Mouse (Mus musculus) left cerebral cortex, adult 2 months (tissue): Measurements from ENCODE around the gene Brd3os. TPM values are rescaled to one million over a fixed set of nuclear protein-coding genes. Genes with fewer than 3 reads are reported as not detected.

ENCODE experiments used
- DNase-seq, 2 experiments: peaks; one replicate each; pipeline ENCODE4 v3.0.0; 2021 to 2022; ENCODE audit warnings: low spot score in 2 of 2, mixed read lengths in 1 of 2; ENCODE audit errors: extremely low spot score in 1 of 2
- H3K27ac ChIP-seq: fragments of 200-600 bp; 2 replicates; pipeline ENCODE4 v1.8.1; 2022
- H3K4me3 ChIP-seq: fragments of 200-600 bp; 2 replicates; pipeline ENCODE4 v1.8.1; 2022
- CTCF ChIP-seq: fragments of 200-600 bp; IDR thresholded peaks from 2 replicates; pipeline ENCODE4 v1.8.1; 2022; ENCODE audit warnings: antibody characterized with exemption, mild to moderate bottlenecking, moderate library complexity
- intact Hi-C: fragments of 180-260 bp; cut with DNase I; formaldehyde crosslinking; loops from one replicate; pipeline ENCODE4 v1.15.1; 2025
- total RNA-seq, 2 experiments: library from RNA; stranded (reverse); gene quantifications; 2 replicates each; pipeline ENCODE4 v1.2.3; 2021

Gene Brd3os
- total RNA-seq, 2 experiments from 2014 or later, result 26.7 to 27.6 TPM

GRCm38 (mm10) chr2:27411688-27412174 is 30.4 kb upstream of the Brd3os start:
- intact Hi-C loops, result no loop called here
- Histone ChIP-seq H3K27ac (no peak overlapping the region), H3K4me3 (no peak overlapping the region)
- no peak for DNase-seq
- TF ChIP-seq CTCF, result no peak

GRCm38 (mm10) chr2:27412245-27412800 is 29.8 kb upstream of the Brd3os start:
- no peak overlapping the region for H3K4me3 ChIP-seq
- H3K27ac ChIP-seq, result no peak overlapping the region
- intact Hi-C loops, result no loop called here
- TF ChIP-seq CTCF, result no peak
- DNase-seq, result no peak

GRCm38 (mm10) chr2:27413582-27413935 is 28.6 kb upstream of the Brd3os start:
- intact Hi-C loops, result no loop called here
- Histone ChIP-seq H3K27ac (no peak overlapping the region), H3K4me3 (no peak overlapping the region)
- DNase-seq, result no peak
- TF ChIP-seq CTCF, result no peak

GRCm38 (mm10) chr2:27413936-27414657 is 28.0 kb upstream of the Brd3os start:
- TF ChIP-seq CTCF, result no peak
- no peak overlapping the region for H3K4me3 ChIP-seq
- no peak overlapping the region for H3K27ac ChIP-seq
- DNase-seq, result no peak
- intact Hi-C loops, result no loop called here

GRCm38 (mm10) chr2:27415060-27415783 is 26.9 kb upstream of the Brd3os start:
- Histone ChIP-seq H3K27ac (no peak overlapping the region), H3K4me3 (no peak overlapping the region)
- no peak for DNase-seq
- no peak for TF ChIP-seq CTCF
- intact Hi-C loops, result no loop called here

- Histone ChIP-seq H3K27ac (no peak overlapping the region), H3K4me3 (no peak overlapping the region)
- no peak for TF ChIP-seq CTCF
- intact Hi-C loops, result no loop called here
- DNase-seq, result no peak
Observed at GRCm38 (mm10) chr2:27416425-27416824, 25.7 kb upstream of the Brd3os start.

- no peak for DNase-seq
Observed at GRCm38 (mm10) chr2:27417648-27418153, 24.4 kb upstream of the Brd3os start.

GRCm38 (mm10) chr2:27418577-27419070 is 23.5 kb upstream of the Brd3os start:
- DNase-seq, result no peak
- no peak for TF ChIP-seq CTCF
- intact Hi-C loops, result no loop called here
- Histone ChIP-seq H3K27ac (no peak overlapping the region), H3K4me3 (no peak overlapping the region)

More at GRCm38 (mm10) chr2:27417648-27418153, 24.4 kb upstream of the Brd3os start:
- Histone ChIP-seq H3K4me3 (no peak overlapping the region), H3K27ac (no peak overlapping the region)
- no peak for TF ChIP-seq CTCF
- intact Hi-C loops, result no loop called here

GRCm38 (mm10) chr2:27421293-27422068 is 20.6 kb upstream of the Brd3os start:
- H3K4me3 ChIP-seq, result no peak overlapping the region
- no peak for TF ChIP-seq CTCF
- intact Hi-C loops, result no loop called here
- H3K27ac ChIP-seq, result no peak overlapping the region
- DNase-seq, result peak; percentile 42 to 50

- intact Hi-C loops, result no loop called here
- TF ChIP-seq CTCF, result no peak
- DNase-seq, result no peak
- Histone ChIP-seq H3K27ac (no peak overlapping the region), H3K4me3 (no peak overlapping the region)
Observed at GRCm38 (mm10) chr2:27423596-27423995, 18.5 kb upstream of the Brd3os start.

- H3K27ac ChIP-seq, result no peak overlapping the region
- peak overlapping the region; percentile 85 for H3K4me3 ChIP-seq
- no peak for DNase-seq
- intact Hi-C loops, result no loop called here
- TF ChIP-seq CTCF, result no peak
Observed at GRCm38 (mm10) chr2:27425161-27425611, 16.9 kb upstream of the Brd3os start.
